Mouse (Mus musculus) brain, embryonic 14.5 days (tissue): Measurements from ENCODE around the gene Smpd4. TPM values are rescaled to one million over a fixed set of nuclear protein-coding genes. Genes with fewer than 3 reads are reported as not detected.

Experiments
- DNase-seq: peaks from one replicate; pipeline ENCODE4 v3.0.0-alpha.2; 2011; ENCODE audit warnings: low read depth
- CTCF ChIP-seq: fragments of 200-500 bp; IDR thresholded peaks from 2 replicates; pipeline ENCODE4 v1.5.1; 2012; ENCODE audit warnings: inconsistent platforms, mild to moderate bottlenecking, moderate library complexity, borderline replicate concordance; ENCODE audit not compliant: insufficient read depth, insufficient read length; ENCODE audit errors: extremely low read depth
- POLR2A ChIP-seq: fragments of 200-500 bp; IDR thresholded peaks from 2 replicates; pipeline ENCODE4 v1.6.1; 2012; ENCODE audit warnings: mild to moderate bottlenecking, inconsistent platforms, borderline replicate concordance; ENCODE audit not compliant: poor library complexity, insufficient read depth, insufficient read length, severe bottlenecking; ENCODE audit errors: extremely low read depth
- polyA plus RNA-seq: library from polyadenylated mRNA; depleted of rRNA; stranded (reverse); fragments of >200 nt; gene quantifications from 2 replicates; pipeline ENCODE4 v1.2.3, GENCODE M21; 2012

Smpd4 gene
- polyA plus RNA-seq, 1 experiment = 98.5 TPM

- no peak for DNase-seq
- TF ChIP-seq CTCF = no peak
- TF ChIP-seq POLR2A = no peak
Observed at GRCm38 (mm10) chr16:17641301-17641700, 22.1 kb downstream of the Smpd4 start.

- TF ChIP-seq POLR2A (no peak), CTCF (no peak)
- peak; percentile 24 for DNase-seq
Observed at GRCm38 (mm10) chr16:17642311-17642710, 23.2 kb downstream of the Smpd4 start.

- DNase-seq = no peak
- TF ChIP-seq CTCF = no peak
- no peak for TF ChIP-seq POLR2A
Observed at GRCm38 (mm10) chr16:17643437-17643990, 24.4 kb downstream of the Smpd4 start.

DNA sequence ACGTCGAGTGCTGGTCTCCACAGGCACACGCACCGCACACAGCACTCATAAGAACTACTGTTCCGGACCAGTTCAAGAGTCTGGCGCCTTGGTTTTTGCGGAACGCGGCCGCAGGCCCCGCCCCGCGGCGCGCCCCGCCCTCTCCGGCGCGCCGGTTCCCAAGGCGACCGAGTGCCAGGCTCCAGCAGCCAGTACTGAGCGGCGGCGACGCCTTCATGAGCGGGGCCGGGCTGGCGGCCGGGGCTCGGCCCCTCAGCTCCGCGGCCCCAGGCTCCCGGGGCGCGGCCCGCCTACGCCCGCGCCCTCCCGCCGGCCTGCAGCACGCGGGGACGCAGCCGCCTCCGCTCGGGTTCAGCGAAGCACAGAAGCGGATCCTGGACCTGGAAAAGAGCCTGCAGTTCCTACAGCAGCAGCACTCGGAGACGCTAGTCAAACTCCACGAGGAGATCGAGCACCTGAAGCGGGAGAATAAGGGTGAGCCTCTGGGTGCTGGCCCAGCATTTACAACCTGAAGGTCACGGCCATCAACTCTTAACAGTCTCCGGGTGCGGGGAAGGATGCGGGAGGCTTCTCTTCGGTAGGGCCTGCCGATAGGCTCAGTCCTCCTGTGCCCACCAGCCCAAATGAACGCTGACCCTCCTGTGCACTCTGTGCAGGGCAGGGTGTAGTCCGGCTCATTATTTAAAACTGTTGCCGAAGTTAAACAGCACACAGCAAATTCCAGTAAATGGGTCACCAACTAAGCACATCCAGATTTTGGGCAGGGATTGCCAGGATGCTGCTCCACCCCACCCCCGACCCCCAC, 27.4 kb downstream of the Smpd4 start, which contains the start of gene Ccdc74a:
TSS of gene Ccdc74a (plus strand) at position 161 of the 805 bp plus-strand sequence.
- TF ChIP-seq CTCF (no peak), POLR2A (no peak)

GRCm38 (mm10) chr16:17647156-17647555, 28.0 kb downstream of the Smpd4 start:
- no peak for DNase-seq
- no peak for TF ChIP-seq CTCF
- no peak for TF ChIP-seq POLR2A

More for the DNA sequence above, 27.4 kb downstream of the Smpd4 start, which contains the start of gene Ccdc74a:
- DNase-seq = peak; percentile 90

DNA sequence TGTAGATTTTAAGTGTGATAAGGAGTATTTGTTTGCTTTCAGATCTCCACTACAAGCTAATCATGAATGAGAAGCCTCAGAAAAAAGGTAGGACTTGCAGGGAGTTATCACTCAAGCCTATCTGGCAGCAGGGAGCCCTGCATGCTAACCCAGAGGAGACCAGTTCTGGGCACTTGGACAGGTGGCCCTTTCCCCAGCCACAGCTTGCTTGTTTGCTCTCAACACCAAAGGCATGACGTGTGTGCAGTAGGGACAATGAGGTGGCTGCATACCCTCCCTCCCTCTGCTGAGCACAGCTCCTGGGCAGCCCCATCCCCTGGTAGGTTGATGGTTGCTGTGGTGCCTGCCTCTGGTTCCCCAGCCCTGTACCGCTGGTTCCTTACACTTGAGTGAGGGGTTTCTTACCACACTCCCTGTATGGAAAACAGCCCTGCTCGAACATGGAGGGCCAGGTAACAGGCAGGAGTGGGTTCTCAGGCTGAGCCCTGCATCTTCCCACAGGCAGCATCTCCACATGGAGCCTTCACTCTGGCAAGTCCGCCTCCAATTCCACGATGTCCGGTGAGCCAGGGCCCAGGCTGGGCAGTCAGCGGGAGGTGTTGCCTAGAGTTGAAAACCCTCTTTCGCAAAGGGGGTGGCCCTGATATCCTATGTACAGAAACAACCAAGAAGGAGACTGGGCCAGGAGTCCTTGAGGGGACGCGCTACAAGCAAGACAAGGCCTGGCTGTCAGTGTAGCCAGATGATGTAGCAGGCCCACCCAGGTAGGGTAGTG, 28.6 kb downstream of the Smpd4 start:
- TF ChIP-seq CTCF (no peak), POLR2A (no peak)
- DNase-seq = no peak

GRCm38 (mm10) chr16:17649925-17650605, 30.9 kb downstream of the Smpd4 start:
- DNase-seq = no peak
- no peak for TF ChIP-seq CTCF
- TF ChIP-seq POLR2A = no peak

DNA sequence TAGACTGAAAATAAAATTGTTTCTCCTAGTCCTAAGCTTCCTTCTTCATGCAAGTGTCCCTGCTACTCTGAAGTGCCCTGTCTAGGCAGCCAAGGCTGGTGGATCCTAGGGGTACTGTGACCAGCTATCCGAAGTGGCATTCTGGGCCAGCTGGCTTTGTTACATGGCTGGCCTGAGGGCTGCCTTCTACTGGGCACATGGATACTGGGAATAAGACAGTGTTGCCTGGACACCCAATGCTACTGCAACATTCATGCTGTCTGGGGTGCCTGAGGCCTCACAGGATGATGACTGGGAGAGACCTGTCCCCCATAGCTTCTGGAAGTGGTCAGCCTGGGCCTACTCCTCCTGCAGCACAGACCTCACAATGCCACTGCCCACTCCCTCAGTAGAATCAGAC, 31.6 kb downstream of the Smpd4 start:
- DNase-seq = no peak
- no peak for TF ChIP-seq POLR2A

DNA sequence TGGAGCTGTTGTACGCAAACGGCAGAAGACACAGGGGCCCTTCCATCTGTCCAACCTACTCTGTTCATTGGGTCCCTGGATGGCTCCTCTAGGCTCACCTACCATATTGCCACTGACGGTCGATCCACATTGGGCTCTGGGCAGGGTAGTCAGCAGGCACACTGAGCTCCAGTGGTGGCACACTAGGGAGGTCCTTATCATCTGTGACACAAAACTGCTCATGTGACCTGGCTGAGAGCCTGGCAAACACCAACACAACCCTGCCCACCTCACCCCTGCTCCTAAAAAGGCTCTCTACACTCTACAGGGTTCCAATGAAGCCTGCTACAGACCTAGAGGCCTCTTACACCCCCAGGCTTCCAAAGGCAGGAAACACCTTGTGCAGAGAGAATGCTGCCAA, 33.5 kb downstream of the Smpd4 start:
- no peak for DNase-seq
- TF ChIP-seq POLR2A (no peak), CTCF (no peak)

DNA sequence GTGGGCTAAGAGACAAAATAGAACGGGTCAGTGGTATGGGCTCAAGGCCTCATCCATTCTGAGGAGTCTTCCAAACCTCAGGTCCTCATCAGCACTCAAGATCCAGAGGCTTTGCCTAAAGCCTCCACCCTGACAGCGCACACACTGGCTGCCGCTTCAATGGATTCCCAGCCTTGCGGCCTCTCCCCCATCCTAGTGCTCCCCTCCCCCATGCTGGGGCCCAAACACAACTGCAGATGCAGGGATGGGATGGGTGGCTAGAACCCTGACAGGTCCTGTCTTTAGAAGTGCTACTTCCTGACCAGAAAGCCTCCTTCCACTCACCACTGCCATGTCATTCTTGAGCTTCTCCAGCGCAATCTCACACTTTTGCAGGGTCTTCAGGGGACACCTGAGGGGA, 34.4 kb downstream of the Smpd4 start:
- no peak for DNase-seq
- TF ChIP-seq CTCF (no peak), POLR2A (no peak)

- TF ChIP-seq POLR2A = no peak
- no peak for TF ChIP-seq CTCF
- no peak for DNase-seq
Observed at GRCm38 (mm10) chr16:17654188-17654795, 35.1 kb downstream of the Smpd4 start.

GRCm38 (mm10) chr16:17656212-17656871, 37.2 kb downstream of the Smpd4 start:
- DNase-seq = no peak
- no peak for TF ChIP-seq POLR2A
- TF ChIP-seq CTCF = no peak
